Mouse (Mus musculus) kidney, embryonic 16.5 days (tissue): Measurements from ENCODE around the gene Grap. TPM values are rescaled to one million over a fixed set of nuclear protein-coding genes. Genes with fewer than 3 reads are reported as not detected.

Experiments used
- ATAC-seq: fragments of 200-750 bp; cut with Nextera tagmentation; 2 replicates; pipeline ENCODE4 v1.8.0; 2017; ENCODE audit warnings: moderate TSS enrichment; ENCODE audit not compliant: low FRiP score, low TSS enrichment
- H3K27ac ChIP-seq: fragments of 300-500 bp; sonication (generic); 2 replicates; pipeline ENCODE4 v1.5.1; 2014; ENCODE audit warnings: low read length
- H3K27me3 ChIP-seq: fragments of 300-500 bp; sonication (generic); 2 replicates; pipeline ENCODE4 v1.6.1; 2014; ENCODE audit warnings: low read length, control low read depth, mixed read lengths; ENCODE audit not compliant: insufficient read depth
- H3K36me3 ChIP-seq: fragments of 300-500 bp; sonication (generic); 2 replicates; pipeline ENCODE4 v1.6.1; 2014; ENCODE audit warnings: low read length, control low read depth, mixed read lengths; ENCODE audit not compliant: insufficient read depth
- H3K4me1 ChIP-seq: fragments of 300-500 bp; sonication (generic); 2 replicates; pipeline ENCODE4 v1.6.1; 2014; ENCODE audit warnings: low read length, control low read depth, mixed read lengths; ENCODE audit not compliant: insufficient read depth
- H3K4me2 ChIP-seq: fragments of 300-500 bp; sonication (generic); replicated peaks from 2 replicates; pipeline ENCODE4 v1.6.1; 2014; ENCODE audit warnings: low read depth, low read length
- H3K4me3 ChIP-seq: fragments of 300-500 bp; sonication (generic); 2 replicates; pipeline ENCODE4 v1.5.1; 2014; ENCODE audit warnings: mild to moderate bottlenecking, low read length
- H3K9ac ChIP-seq: fragments of 300-500 bp; sonication (generic); replicated peaks from 2 replicates; pipeline ENCODE4 v1.6.1; 2014; ENCODE audit warnings: low read length
- H3K9me3 ChIP-seq: fragments of 300-500 bp; sonication (generic); 2 replicates; pipeline ENCODE4 v1.6.1; 2016; ENCODE audit warnings: low read length, control low read depth
- WGBS: fragments of 180-500 bp; shearing (Covaris S2); extraction: QIAGEN DNeasy Blood & Tissue Kit; methylation state at CpG from one replicate; pipeline ENCODE4 v1.1.7; 2014; 5-methylcytosine and 5-hydroxymethylcytosine counted together
- polyA plus RNA-seq: library from polyadenylated mRNA; unstranded; fragments of >200 nt; fragmentation: Nextera tagmentation; extraction: Ambion mirVana; gene quantifications from 2 replicates; pipeline ENCODE4 v1.2.1, GENCODE M21; 2015

Grap gene
- polyA plus RNA-seq, 1 experiment from 2014 or later: 16.3 TPM

GRCm38 (mm10) chr11:61665991-61666799 lies 13.1 kb downstream of the Grap start:
- no peak for ATAC-seq
- Histone ChIP-seq H3K4me3 (no peak overlapping the region), H3K4me2 (no peak overlapping the region), H3K36me3 (no peaks in the 10 kb centered on the region), H3K27me3 (no peaks in the 10 kb centered on the region), H3K27ac (no peak overlapping the region), H3K9me3 (no peaks in the 10 kb centered on the region), H3K4me1 (no peaks in the 10 kb centered on the region), H3K9ac (no peak overlapping the region)
- WGBS: 46% methylated on average over 7 of the region's 7 CpGs

- H3K4me3 ChIP-seq: no peak overlapping the region
- H3K36me3 ChIP-seq: no peaks in the 10 kb centered on the region
- H3K27ac ChIP-seq: no peak overlapping the region
- no peak overlapping the region for H3K4me2 ChIP-seq
- no peaks in the 10 kb centered on the region for H3K4me1 ChIP-seq
- no peak for ATAC-seq
- 80% methylated on average over 5 of the region's 5 CpGs for WGBS
- no peaks in the 10 kb centered on the region for H3K9me3 ChIP-seq
- no peaks in the 10 kb centered on the region for H3K27me3 ChIP-seq
- H3K9ac ChIP-seq: no peak overlapping the region
These were observed 14.2 kb downstream of the Grap start for GRCm38 (mm10) chr11:61667248-61667647.

- Histone ChIP-seq H3K4me1 (no peaks in the 10 kb centered on the region), H3K4me3 (no peak overlapping the region), H3K9ac (no peak overlapping the region)
These were observed 14.7 kb downstream of the Grap start for GRCm38 (mm10) chr11:61667782-61668181.

GRCm38 (mm10) chr11:61669492-61670490 lies 16.7 kb downstream of the Grap start:
- no peaks in the 10 kb centered on the region for H3K36me3 ChIP-seq
- no peak for ATAC-seq
- WGBS: 64% methylated on average over 14 of the region's 14 CpGs

More at GRCm38 (mm10) chr11:61667782-61668181, 14.7 kb downstream of the Grap start:
- WGBS: 68% methylated on average over 5 of the region's 5 CpGs
- no peak overlapping the region for H3K27ac ChIP-seq
- ATAC-seq: no peak
- no peak overlapping the region for H3K4me2 ChIP-seq
- H3K27me3 ChIP-seq: no peaks in the 10 kb centered on the region
- H3K9me3 ChIP-seq: no peaks in the 10 kb centered on the region
- H3K36me3 ChIP-seq: no peaks in the 10 kb centered on the region

GRCm38 (mm10) chr11:61671781-61672383 lies 18.8 kb downstream of the Grap start:
- Histone ChIP-seq H3K4me1 (peaks cover 14% of the 10 kb centered on the region), H3K27me3 (peaks cover 3% of the 10 kb centered on the region; the same call in 1 of the 2 replicates), H3K9me3 (no peaks in the 10 kb centered on the region), H3K27ac (no peak overlapping the region), H3K4me3 (no peak overlapping the region), H3K4me2 (no peak overlapping the region), H3K9ac (no peak overlapping the region), H3K36me3 (no peaks in the 10 kb centered on the region)
- 56% methylated on average over 19 of the region's 19 CpGs for whole genome bisulfite sequencing
- ATAC-seq: no peak

More at GRCm38 (mm10) chr11:61669492-61670490, 16.7 kb downstream of the Grap start:
- Histone ChIP-seq H3K4me2 (no peak overlapping the region), H3K27ac (no peak overlapping the region), H3K4me3 (no peak overlapping the region), H3K27me3 (peaks cover 3% of the 10 kb centered on the region; the same call in 1 of the 2 replicates), H3K4me1 (peaks cover 4% of the 10 kb centered on the region), H3K9ac (no peak overlapping the region), H3K9me3 (no peaks in the 10 kb centered on the region)

GRCm38 (mm10) chr11:61673686-61674085 lies 20.6 kb downstream of the Grap start:
- no peak overlapping the region for H3K4me2 ChIP-seq
- H3K9me3 ChIP-seq: no peaks in the 10 kb centered on the region
- peaks cover 14% of the 10 kb centered on the region for H3K4me1 ChIP-seq
- H3K4me3 ChIP-seq: no peak overlapping the region
- no peaks in the 10 kb centered on the region for H3K36me3 ChIP-seq
- H3K9ac ChIP-seq: no peak overlapping the region
- WGBS: 39% methylated on average over 8 of the region's 8 CpGs
- ATAC-seq: no peak
- H3K27me3 ChIP-seq: peaks cover 3% of the 10 kb centered on the region; the same call in 1 of the 2 replicates
- no peak overlapping the region for H3K27ac ChIP-seq

- ATAC-seq: peak; percentile 49; the same call in 1 of the 2 replicates
- Histone ChIP-seq H3K9ac (no peak overlapping the region), H3K27me3 (peaks cover 3% of the 10 kb centered on the region; the same call in 1 of the 2 replicates), H3K4me2 (0 out of 2 replicates have a peak overlapping the region, but pooled peaks have one; percentile 6), H3K4me3 (no peak overlapping the region), H3K9me3 (no peaks in the 10 kb centered on the region), H3K36me3 (no peaks in the 10 kb centered on the region), H3K27ac (no peak overlapping the region), H3K4me1 (peaks cover 14% of the 10 kb centered on the region)
- WGBS: 22% methylated on average over 19 of the region's 19 CpGs
These were observed 21.2 kb downstream of the Grap start for GRCm38 (mm10) chr11:61674151-61674838.

GRCm38 (mm10) chr11:61674839-61675159 lies 21.7 kb downstream of the Grap start:
- 0 out of 2 replicates have a peak overlapping the region, but pooled peaks have one; percentile 28 for H3K9ac ChIP-seq
- ATAC-seq: peak; percentile 60; the same call in 1 of the 2 replicates
- H3K27ac ChIP-seq: no peak overlapping the region
- 4% methylated on average over 8 of the region's 8 CpGs for WGBS
- H3K4me2 ChIP-seq: 0 out of 2 replicates have a peak overlapping the region, but pooled peaks have one; percentile 6
- H3K9me3 ChIP-seq: no peaks in the 10 kb centered on the region
- peaks cover 14% of the 10 kb centered on the region for H3K4me1 ChIP-seq
- no peaks in the 10 kb centered on the region for H3K36me3 ChIP-seq
- peaks cover 3% of the 10 kb centered on the region; the same call in 1 of the 2 replicates for H3K27me3 ChIP-seq
- no peak overlapping the region for H3K4me3 ChIP-seq

- Histone ChIP-seq H3K4me1 (peaks cover 14% of the 10 kb centered on the region), H3K4me3 (no peak overlapping the region), H3K27me3 (peaks cover 3% of the 10 kb centered on the region; the same call in 1 of the 2 replicates), H3K36me3 (no peaks in the 10 kb centered on the region), H3K9me3 (no peaks in the 10 kb centered on the region), H3K4me2 (no peak overlapping the region), H3K9ac (0 out of 2 replicates have a peak overlapping the region, but pooled peaks have one; percentile 28), H3K27ac (no peak overlapping the region)
- 44% methylated on average over 2 of the region's 2 CpGs for WGBS
- no peak for ATAC-seq
These were observed 22.3 kb downstream of the Grap start for GRCm38 (mm10) chr11:61675332-61675731.
